Mouse (Mus musculus) adrenal gland (tissue): ENCODE data around the gene Mrpl44.

Experiments used
- intact Hi-C: fragments of 180-260 bp; cut with DNase I; formaldehyde crosslinking; loops from one replicate; pipeline ENCODE4 v1.15.1; 2025

Gene Mrpl44

DNA sequence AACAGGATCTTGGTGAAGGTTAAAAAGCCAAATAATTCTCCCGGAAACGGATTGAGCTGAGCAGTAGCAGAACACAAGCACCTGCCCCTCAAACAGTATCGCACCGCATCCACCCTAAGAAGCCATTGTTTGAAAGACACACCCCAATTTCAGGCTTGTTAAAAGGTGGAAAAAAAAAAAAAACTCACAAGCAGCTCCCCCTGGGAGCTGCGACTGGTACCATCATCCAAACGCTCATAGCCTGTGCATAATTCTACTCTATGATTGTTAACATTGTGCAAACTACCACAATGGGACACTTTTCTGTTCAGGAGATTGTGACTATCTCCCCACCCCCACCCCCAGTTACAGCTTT lies 13.9 kb upstream of the Mrpl44 start:
- intact Hi-C loops, result no loop called here

DNA sequence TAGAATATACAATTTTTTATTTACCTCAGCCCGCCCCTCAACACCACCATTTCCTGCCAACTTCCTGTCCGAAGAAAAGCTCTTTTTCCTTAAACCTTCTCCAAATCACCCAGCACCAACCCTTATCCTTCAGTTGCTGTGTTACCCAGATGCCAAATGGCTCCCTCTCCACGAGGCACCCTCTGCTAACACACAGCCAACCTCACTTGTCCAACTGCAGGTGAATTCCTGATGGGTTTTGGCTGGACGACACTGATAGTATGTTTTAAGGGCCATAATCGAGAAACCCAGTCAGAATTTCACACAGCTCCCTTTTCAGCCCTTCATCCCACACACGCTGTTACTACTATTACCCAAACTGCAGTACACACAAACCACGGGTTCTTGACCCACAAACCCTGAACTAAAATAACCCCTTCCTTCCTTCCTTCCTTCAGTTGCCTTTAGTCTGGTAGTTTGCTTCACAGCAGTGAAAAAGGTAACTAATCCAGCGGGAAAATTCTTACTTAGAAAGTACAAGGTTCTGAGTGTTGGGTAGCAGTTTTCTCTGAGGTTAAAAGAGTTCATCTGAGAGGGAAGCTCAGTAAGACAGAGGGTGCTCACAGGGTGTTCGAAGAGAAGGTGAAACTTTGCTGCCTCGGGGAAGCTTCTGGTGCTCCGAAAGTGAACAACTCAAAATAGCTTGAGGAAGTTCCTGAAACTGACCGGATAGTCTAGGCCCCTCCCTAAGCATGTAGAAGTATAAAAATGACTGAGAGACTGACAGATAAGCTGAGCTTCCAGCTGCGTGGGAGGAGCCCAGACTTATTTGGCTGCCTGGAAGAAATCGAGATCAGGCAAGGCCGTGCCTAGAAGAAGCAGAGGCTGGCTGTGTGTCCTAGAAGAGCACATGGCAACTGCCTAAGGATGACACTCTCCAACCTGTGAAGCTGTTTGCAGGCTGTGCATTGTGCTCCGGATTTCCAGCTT lies 13.3 kb upstream of the Mrpl44 start:
- intact Hi-C loops, result no loop called here

DNA sequence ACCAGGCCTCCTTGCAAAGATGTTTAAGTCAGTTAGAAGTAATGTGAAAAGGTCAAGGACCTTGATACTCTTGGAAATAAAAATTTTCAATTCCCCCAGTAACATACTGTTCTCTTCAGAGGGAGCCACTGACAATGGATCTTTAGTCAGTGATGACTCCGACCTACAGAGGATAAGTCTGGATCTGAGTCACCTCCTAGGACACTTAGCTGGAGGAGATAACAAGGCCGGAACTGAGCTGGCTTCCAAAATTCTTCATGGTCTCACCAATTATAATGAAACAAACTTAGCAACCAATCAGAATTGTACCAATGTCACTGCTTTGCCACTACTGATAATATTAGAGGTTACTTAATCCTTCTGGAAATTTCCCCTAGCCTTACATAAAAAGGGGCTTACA lies 11.8 kb upstream of the Mrpl44 start:
- intact Hi-C loops, result no loop called here

DNA sequence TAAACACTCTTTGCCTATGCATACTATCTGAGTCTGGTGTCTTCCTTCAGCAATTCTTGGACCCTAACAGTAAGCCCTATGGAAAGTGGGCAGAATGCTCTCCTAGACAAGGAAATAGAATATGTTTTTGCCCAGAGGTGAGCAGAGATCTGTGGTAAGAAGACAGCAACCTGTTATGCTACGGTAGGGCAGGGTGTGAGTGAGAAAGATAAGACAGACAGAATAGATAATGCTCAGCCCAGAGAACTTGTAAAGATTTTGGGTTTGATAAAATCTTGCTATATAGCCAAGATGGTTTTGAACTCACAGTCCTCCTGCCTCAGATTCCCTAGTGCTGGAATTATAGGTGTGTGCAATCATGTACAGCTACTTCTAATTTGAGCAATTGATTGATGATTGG lies 11.3 kb upstream of the Mrpl44 start:
- intact Hi-C loops, result no loop called here

DNA sequence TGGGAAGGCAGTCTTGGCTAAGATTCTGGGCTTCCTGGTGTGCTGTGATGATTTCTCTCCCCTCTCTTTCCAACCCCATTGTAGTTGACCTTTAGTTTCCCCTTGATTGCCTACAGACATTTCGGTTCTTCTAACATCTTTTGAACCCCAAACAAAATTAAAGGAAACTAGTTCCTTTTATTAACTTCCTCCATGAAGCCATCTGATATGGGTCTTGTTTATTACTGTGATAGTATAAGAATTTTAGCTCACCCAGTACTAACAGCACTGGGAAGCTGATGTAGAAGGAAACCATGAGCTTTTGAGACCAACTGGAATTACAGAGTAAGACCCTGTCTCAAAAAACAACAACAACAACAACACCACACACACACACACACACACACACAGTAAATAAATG lies 7.6 kb upstream of the Mrpl44 start:
- intact Hi-C loops, result no loop called here

DNA sequence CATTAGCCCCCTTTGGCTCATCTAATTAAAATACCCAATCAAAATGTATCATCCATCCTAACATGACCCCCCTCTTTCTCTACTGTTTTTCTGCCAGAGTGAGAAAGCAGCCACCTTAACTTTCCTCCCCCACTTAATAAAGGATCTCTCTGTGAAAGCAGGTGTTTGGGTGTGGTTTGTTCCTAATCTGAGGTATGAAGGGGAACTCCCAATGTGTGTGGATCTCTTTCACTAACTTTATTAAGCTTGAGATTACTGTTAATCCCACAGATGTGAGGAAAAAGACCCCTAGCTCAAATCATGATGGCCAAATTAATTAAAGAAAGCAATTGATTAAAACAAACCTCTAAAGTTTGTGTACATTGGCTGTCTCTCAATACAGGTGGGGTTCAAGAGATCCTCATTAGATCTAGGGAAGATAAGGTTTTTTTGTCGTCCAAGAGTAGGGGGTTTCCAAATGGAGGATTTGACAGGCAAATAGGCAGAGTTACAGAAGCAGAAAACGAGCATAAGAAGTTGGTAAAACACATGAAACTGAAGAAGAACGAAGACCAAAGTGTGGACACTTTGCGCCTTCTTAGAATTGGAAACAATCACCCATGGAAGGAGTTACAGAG lies 1.5 kb upstream of the Mrpl44 start:
- intact Hi-C loops, result no loop called here

DNA sequence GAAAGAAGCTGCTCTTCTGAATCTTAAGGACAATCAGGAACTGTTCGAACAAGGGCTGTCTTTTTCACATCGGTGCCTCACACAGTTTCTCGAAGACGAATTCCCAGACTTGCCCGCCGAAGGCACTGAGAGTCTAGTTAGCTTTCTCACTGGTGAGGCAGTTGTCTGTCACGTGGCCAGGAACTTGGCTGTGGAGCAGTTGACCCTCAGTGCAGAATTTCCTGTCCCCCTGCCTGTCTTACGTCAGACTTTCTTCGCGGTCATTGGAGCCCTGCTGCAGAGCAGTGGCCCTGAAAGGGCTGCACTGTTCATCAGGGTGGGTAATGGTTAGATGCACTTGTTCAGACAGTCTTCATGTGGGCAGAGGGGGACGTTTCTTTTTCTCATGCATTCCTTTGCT lies 2.2 kb downstream of the Mrpl44 start:
- intact Hi-C loops, result no loop called here

DNA sequence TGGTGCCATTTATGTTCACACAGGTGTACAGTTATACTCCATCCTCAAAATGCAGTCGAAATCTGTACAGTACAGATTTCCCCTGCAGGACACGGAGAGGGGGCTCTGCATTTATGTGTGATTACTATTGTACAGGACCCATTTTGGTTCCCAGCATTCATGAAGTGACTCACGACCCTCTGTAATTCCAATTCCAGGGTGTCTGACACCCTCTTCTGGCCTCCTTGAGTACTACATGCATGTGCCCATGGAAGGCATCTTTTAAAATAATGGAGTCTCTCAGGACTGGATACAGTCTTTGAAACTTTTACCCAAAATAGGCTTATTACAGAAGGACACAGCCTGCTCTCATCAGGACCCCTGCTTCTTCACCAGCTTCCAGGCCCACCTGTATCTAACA lies 6.6 kb downstream of the Mrpl44 start:
- intact Hi-C loops, result loop anchor here (5.0 kb wide), 1 partner anchor 85 kb away; no protein-coding TSS in a partner anchor

DNA sequence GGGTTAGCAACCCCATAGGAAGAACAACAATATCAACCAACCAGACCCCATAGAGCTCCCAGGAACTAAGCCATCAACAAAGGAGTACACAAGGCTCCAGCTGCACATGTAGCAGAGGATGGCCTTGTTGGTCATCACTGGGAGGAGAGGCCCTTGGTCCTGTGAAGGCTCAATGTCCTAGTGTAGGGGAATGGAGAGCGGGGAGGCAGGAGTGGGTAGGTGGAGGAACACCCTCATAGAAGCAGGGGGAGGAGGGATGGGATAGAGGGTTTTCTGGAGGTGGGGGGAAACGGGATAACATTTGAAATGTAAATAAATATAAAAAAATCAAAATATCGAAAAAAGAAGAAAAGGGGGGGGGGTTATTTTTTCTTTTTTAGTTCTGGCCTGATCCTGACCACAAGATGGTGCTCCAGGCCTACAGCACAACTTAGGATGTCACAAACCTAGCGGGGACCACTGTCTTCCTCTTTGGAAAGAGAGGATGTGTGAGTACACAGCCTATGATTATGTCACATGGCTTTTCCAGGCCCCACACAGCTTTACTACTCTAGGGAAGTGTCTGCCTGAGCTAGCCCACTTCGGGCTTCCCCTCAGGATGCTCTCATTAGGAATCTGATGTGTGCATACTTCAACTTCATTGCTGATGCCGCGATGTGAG lies 10.6 kb downstream of the Mrpl44 start:
- intact Hi-C loops, result loop anchor here (2.0 to 5.0 kb wide), 2 partner anchors 318 to 391 kb away; no protein-coding TSS in a partner anchor

DNA sequence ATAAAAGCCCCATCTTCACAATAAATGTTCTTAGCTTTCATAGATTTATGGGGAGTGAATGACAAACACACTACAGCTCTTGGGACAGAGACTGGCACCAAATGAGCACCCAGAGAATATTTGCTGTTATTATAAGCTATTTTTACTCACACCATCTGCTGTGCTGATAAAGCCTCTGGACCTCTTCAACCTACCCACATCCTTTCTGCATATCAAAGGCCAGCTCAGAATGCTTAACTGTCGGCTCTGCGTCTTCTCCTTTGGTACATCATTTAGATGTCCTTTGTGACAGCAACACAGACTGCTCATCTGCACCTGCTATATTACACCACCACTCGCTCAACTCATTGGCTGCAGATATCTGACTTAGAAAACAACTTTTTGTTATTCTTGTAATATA lies 21.3 kb downstream of the Mrpl44 start:
- intact Hi-C loops, result no loop called here

DNA sequence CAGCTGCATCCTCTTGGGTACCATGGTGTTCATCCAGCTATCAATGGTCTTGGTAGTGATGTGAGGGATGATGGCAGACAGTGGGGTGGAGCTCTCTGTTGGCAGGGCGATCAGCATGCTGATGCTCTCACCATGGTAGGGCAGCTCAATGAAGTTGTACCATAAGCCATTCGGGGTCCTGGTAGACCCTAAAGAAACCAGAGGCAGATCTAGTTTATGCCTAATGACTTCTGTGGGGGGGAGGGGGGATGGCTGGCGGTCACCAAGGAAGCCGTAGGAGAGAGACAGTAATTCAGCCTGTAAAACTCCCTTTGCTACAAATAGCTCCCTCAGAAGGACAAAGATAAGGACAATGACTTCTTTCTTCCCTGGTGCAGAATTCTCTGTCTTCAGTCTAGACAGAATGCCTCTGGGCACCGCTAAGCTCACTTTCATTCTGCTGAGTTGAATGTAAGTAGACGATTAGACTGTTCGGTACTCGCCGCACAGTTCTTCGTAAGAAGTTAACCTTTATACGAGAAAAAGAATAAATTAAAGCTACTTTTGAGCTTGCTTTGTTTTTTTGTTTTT lies 27.1 kb downstream of the Mrpl44 start:
- intact Hi-C loops, result loop anchor here (5.0 to 10.0 kb wide), 2 partner anchors 294 to 508 kb away; no protein-coding TSS in a partner anchor

DNA sequence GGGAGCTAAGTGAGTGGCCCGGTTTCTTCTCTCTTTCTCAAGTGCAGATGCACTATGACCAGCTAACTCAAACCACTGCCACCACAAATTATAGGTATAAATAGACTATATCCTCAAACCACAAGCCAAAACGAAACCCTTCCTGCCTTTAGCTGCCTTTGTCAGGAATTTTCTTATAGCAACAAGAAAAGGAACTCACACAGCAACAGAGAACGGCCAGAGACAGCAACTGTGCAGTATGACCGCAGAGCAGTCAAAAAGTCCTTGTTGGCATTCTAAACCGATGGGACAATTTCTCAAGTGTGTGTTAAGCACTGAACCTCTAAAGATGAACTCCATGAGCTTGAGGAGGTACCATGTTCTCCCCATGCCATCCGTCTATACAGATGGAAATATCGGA lies 27.8 kb downstream of the Mrpl44 start:
- intact Hi-C loops, result loop anchor here (5.0 to 10.0 kb wide), 2 partner anchors 294 to 509 kb away; no protein-coding TSS in a partner anchor

DNA sequence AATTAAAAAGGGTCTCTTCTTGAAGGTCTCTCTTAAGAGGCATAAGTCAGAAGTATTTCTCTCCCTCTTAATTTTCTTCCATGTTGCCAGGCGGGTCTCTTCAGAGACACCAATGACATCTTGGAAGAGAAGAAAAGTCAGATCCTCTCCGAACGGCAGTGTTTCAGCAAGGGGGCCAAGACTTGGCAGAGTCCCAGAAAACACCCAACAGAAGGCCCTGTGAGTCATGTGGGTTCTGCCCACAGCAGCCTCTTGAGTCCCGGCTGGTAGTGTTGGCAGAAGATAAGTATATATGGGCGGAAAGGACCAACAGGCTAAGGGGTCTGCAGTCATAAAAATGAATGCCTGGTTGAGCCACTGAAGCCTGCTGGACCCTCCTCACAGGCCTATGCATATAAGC lies 31.0 kb downstream of the Mrpl44 start:
- intact Hi-C loops, result loop anchor here (10.0 kb wide), 1 partner anchor 512 kb away; no protein-coding TSS in a partner anchor

DNA sequence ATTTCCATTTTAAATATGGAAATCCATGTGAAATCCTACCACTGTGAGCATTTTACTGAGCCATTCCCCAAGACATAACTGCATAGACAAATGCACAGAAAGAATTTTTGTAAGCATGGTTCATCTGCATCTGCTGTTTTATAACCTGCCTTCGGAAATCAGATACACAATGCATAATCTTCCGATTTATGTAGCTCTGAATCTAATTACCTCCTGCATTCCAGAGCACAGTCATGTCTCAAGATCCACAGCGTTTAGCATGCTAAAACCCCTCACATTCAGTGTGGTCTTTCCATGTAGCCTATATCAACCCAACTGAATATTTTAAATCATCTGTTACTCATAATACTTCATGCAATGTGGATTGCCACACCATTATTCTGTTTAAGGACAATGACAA lies 33.6 kb downstream of the Mrpl44 start:
- intact Hi-C loops, result loop anchor here (10.0 kb wide), 1 partner anchor 515 kb away; no protein-coding TSS in a partner anchor

DNA sequence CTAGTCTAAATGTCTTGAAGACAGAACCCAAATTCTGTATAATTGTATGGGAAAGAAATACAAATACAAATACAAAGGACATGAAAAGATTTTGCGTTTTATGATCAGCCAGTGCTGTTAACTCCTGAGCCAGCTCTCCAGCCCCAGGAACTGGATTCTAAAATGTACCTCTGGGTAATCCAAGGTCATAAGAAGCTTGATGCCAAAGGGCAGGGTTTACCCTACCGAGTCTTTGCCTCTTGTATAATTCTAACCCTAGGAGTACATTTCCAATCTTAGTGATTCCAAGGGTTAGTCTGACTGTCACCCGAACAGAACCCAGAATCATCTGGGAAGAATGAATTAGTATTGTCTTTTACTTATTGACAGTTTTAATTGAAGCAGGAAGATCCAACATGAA lies 39.6 kb downstream of the Mrpl44 start:
- intact Hi-C loops, result no loop called here

DNA sequence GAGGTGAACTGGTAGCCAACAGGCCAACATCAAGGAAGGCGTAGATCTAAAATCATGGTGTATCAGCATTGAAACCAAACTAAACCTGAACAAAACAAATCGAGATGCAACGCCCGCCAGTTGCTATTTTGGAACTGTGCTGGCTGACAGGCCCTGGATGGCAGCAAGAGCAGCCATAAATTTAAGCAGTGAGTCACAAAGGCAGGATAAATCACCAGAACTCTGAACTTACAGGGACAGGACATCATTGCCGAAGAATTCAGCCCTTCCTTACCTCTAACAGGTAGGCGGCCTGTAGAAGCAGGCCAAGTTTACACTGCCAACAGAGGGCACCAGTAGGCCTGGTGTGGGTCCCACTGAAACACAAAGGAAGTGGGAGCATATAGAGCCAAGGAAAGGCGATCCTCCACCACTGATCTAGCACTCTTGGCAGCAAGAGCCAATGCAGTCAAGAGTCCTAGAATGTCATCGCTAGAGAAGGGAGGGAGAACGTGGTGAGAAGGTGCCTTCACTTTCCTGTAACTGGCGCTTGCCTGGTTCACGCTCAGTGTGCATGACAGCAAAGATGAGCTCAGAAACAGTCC lies 43.6 kb downstream of the Mrpl44 start:
- intact Hi-C loops, result no loop called here

DNA sequence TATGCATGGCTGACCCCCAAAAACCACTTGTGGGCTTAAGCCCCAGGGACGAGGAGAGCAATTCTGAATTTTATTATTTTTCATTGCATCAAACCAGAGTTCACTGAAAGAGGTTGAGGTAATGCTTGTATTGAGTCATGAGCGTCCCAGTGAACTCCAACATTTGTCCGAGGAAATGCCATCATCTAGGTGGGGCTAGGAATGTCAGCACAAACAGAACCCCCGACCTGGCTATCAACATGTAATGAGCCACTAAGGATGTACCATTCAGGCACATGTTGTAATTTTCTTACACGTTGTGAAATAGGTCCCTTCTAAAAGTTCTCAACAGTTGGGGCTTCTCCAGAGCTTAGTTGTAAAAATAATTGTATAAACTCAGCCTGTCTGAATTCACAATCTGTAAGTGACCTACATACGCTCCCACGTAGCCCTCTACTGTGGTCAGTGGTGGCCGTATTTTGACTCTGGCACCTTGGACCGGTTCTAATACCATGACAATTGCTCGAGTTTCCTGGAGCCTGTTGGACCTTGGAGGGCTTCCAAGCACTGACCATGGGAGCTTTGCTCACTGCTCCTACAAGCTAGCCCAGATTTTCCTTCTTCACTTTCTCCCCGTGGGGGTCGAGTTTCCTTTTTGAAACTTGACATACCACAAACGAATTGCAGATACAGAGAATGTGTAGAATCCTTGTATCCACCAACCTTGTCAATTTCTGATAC lies 47.1 kb downstream of the Mrpl44 start:
- intact Hi-C loops, result no loop called here

DNA sequence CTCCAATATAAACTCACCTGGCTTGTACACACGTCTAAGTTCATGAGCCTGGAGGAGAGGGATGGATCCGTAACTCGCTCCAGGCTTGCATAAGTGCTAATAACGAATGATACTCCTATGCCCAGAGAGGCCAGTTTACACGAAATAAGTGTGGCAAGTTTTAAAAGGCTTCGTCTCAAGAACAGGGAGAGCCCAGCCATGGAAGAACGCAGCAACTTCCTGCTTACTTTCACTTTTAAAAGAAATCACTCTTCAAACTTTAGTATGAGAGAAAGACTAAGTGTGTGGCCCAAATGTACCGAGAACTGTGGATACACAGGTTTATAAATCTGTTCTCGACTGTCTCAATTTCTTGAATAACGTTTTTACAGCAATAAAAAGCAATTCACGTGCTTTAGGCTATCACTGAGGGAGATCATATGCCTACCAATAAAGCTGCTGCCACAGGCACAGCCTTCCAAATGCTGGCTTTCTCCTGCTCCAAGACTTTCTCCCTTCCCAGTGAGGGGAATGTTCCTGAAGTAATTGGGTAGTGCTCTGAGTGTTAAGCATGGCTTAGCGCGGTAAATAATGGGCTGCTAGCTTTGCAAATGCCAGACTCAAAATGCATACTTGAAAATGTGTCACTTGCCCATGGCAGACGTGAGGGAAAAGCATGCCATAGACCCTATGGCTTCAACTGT lies 48.3 kb downstream of the Mrpl44 start:
- intact Hi-C loops, result no loop called here
